Mouse (Mus musculus): ENCODE data around the gene Senp5.
"Not testable (repeated sequence)": the region's sequence is repeated elsewhere in the genome, so short reads cannot be mapped to it uniquely, and the experiment has no call there.

The Senp5 gene

GRCm38 (mm10) chr16:32002509-32003477, at the start of gene Senp5:
TSS of gene Senp5 (minus strand) at chr16:32003287.
- peak; percentile 97 for DNase-seq (ENCODE audit: low read depth, low spot score)

- peak; percentile 55 for DNase-seq (ENCODE audit: low read depth, low spot score)
These were observed 39.3 kb upstream of the Senp5 start for GRCm38 (mm10) chr16:32042367-32042766.

GRCm38 (mm10) chr16:32019678-32020077, 16.6 kb upstream of the Senp5 start:
- no peak for DNase-seq (ENCODE audit: low read depth, low spot score)

- no peak for DNase-seq (ENCODE audit: low read depth, low spot score)
These were observed 7.2 kb upstream of the Senp5 start for GRCm38 (mm10) chr16:32010330-32010729.

- DNase-seq (ENCODE audit: low read depth, low spot score), result peak; percentile 81
These were observed 6.8 kb upstream of the Senp5 start for GRCm38 (mm10) chr16:32009913-32010312.

- no peak for DNase-seq (ENCODE audit: low read depth, low spot score)
These were observed 5.6 kb upstream of the Senp5 start for GRCm38 (mm10) chr16:32008529-32009293.

- DNase-seq (ENCODE audit: low read depth, low spot score), result peak; percentile 45
These were observed 1.6 kb upstream of the Senp5 start for GRCm38 (mm10) chr16:32004731-32005130.

- no peak for DNase-seq (ENCODE audit: low read depth, low spot score)
These were observed 6.7 kb downstream of the Senp5 start for GRCm38 (mm10) chr16:31996371-31996770.

GRCm38 (mm10) chr16:31993946-31994345, 9.1 kb downstream of the Senp5 start:
- DNase-seq (ENCODE audit: low read depth, low spot score), result peak; percentile 75

- no peak for DNase-seq (ENCODE audit: low read depth, low spot score)
These were observed 9.9 kb downstream of the Senp5 start for GRCm38 (mm10) chr16:31993195-31993594.

- no peak for DNase-seq (ENCODE audit: low read depth, low spot score)
These were observed 11.0 kb downstream of the Senp5 start for GRCm38 (mm10) chr16:31992039-31992438.

- no peak for DNase-seq (ENCODE audit: low read depth, low spot score)
These were observed 22.1 kb downstream of the Senp5 start for GRCm38 (mm10) chr16:31980946-31981345.

- peak; percentile 78 for DNase-seq (ENCODE audit: low read depth, low spot score)
These were observed 23.6 kb downstream of the Senp5 start for GRCm38 (mm10) chr16:31979501-31979900.

GRCm38 (mm10) chr16:31975258-31975657, 27.8 kb downstream of the Senp5 start:
- DNase-seq (ENCODE audit: low read depth, low spot score), result no peak

- no peak for DNase-seq (ENCODE audit: low read depth, low spot score)
These were observed 39.9 kb downstream of the Senp5 start for GRCm38 (mm10) chr16:31963224-31963623.

- peak; percentile 96 for DNase-seq (ENCODE audit: low read depth, low spot score)
These were observed 54.7 kb downstream of the Senp5 start, which contains the start of the genes 0610012G03Rik and Ncbp2 for GRCm38 (mm10) chr16:31948345-31948774. TSS of gene 0610012G03Rik (minus strand) at chr16:31948494. TSS of gene Ncbp2 (plus strand) at chr16:31948513.

- peak; percentile 46 for DNase-seq (ENCODE audit: low read depth, low spot score)
These were observed 55.2 kb downstream of the Senp5 start for GRCm38 (mm10) chr16:31947901-31948316.

- DNase-seq (ENCODE audit: low read depth, low spot score), result peak; percentile 31
These were observed 55.8 kb downstream of the Senp5 start for GRCm38 (mm10) chr16:31947333-31947732.

- DNase-seq (ENCODE audit: low read depth, low spot score), result not testable (repeated sequence)
These were observed 57.1 kb downstream of the Senp5 start for GRCm38 (mm10) chr16:31945986-31946385.

GRCm38 (mm10) chr16:31945372-31945771, 57.7 kb downstream of the Senp5 start:
- no peak for DNase-seq (ENCODE audit: low read depth, low spot score)

- no peak for DNase-seq (ENCODE audit: low read depth, low spot score)
These were observed 58.3 kb downstream of the Senp5 start for GRCm38 (mm10) chr16:31944698-31945255.

GRCm38 (mm10) chr16:31943980-31944379, 59.1 kb downstream of the Senp5 start:
- DNase-seq (ENCODE audit: low read depth, low spot score), result peak; percentile 70

Measured in 3T3-L1 (cell line).